Mouse (Mus musculus) cerebellum, adult 9-10 months (tissue): ENCODE data around the gene Aspscr1.

ENCODE experiments used
- DNase-seq: peaks from one replicate; pipeline ENCODE4 v3.0.0; 2022

The Aspscr1 gene

DNA sequence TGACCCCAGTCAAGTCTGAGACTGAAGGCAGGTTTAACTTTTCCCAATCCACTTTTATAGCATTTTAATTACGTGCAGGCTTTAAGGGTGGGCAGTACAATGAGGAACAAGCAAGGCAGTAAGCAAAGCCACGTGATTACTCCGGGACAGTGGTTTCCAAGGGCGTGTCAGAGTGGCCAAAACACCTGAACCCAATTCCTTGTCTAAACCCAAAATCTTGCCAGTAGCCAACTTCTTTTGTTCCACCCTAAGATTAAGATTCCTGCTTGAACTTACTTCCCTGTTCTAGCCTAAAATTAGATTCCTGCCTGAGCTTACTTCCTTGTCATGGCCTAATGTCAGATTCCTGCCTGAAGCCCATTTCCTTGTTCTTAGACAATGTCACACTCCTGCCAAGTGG lies 75.2 kb downstream of the Aspscr1 start:
- no peak for DNase-seq

DNA sequence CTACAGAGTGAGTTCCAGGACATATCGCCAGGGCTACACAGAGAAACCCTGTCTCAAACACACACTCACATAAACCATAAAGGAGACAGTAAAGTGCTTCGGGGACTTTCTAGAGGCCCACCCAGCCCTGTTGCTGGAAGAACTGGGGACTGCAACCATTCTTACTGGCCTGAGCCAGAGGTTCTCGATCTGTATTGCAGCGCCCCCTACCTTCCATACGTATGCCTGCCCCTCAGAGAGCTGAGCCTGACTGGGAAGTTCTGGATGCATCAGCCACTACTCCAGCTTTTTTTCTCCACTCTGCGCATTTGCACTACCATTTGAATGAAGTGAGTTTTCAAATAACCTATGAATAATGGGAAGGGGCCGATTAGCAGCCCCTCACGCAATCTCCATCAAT lies 76.7 kb downstream of the Aspscr1 start:
- peak; percentile 24 for DNase-seq

GRCm38 (mm10) chr11:120751606-120752005 lies 78.8 kb downstream of the Aspscr1 start:
- no peak for DNase-seq
